Mouse (Mus musculus) myocyte (in vitro differentiated cells): Measurements from ENCODE around the gene Zfp109.

Experiments used
- CEBPB ChIP-seq: IDR thresholded peaks from 2 replicates; pipeline ENCODE4 v1.6.1; 2011; ENCODE audit warnings: mild to moderate bottlenecking, moderate library complexity; ENCODE audit not compliant: poor library complexity, insufficient read depth, severe bottlenecking
- E2F4 ChIP-seq: IDR thresholded peaks from one replicate; pipeline ENCODE4 v1.6.1; 2011; ENCODE audit warnings: mild to moderate bottlenecking, control low read depth, moderate library complexity; ENCODE audit not compliant: insufficient read depth
- MAX ChIP-seq: IDR thresholded peaks from one replicate; pipeline ENCODE4 v1.6.1; 2011; ENCODE audit warnings: low read depth, mild to moderate bottlenecking, control low read depth
- MYOD1 ChIP-seq, 3 experiments: IDR thresholded peaks; one replicate each; pipeline ENCODE4 v1.6.1; 2011; ENCODE audit warnings: control low read depth in 2 of 3, low read depth in 2 of 3, mild to moderate bottlenecking in 2 of 3, moderate library complexity in 1 of 3; ENCODE audit not compliant: insufficient read length in 2 of 3, control insufficient read depth in 1 of 3
- MYOG ChIP-seq, 3 experiments: IDR thresholded peaks; one replicate each; pipeline ENCODE4 v1.6.1; 2011; ENCODE audit warnings: control low read depth in 2 of 3, low read depth in 2 of 3, mild to moderate bottlenecking in 2 of 3; ENCODE audit not compliant: insufficient read length in 2 of 3, control insufficient read depth in 1 of 3, insufficient read depth in 1 of 3
- POLR2A ChIP-seq: IDR thresholded peaks from one replicate; pipeline ENCODE4 v1.6.1; 2011; ENCODE audit warnings: low read depth, mild to moderate bottlenecking, control low read depth, moderate library complexity; ENCODE audit not compliant: insufficient read length
- POLR2AphosphoS2 ChIP-seq: IDR thresholded peaks from one replicate; pipeline ENCODE4 v1.6.1; 2011; ENCODE audit warnings: low read depth, control low read depth; ENCODE audit not compliant: insufficient read length
- USF1 ChIP-seq: IDR thresholded peaks from one replicate; pipeline ENCODE4 v1.6.1; 2011; ENCODE audit warnings: low read depth, mild to moderate bottlenecking, control low read depth, moderate library complexity

DNA sequence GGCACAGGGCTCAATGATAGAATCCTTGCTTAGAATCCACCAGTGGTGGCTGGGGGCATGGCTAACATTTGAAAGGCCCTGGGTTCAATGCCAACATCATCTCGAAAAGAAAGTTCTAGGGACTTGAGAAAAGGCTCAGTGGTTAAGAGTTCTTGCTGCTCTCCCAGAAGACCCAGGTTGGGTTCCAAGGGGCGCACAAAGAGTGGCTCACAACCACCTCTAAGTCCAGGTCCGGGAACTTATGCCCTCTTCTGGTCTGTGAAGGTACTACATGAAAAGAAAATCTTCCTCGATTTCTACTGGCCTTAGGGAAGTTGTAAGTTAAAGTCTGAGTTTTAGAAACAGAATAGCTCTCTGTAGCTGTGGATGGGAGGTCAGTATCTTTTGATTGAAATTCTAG is 48.7 kb upstream of the Zfp109 start:
- no peak for TF ChIP-seq POLR2A
- TF ChIP-seq MAX = no peak
- no peak for TF ChIP-seq MYOD1 (IDR thresholded peaks at IDR 0.05; ENCODE audit: control insufficient read depth in 1 of 3, insufficient read length in 2 of 3, low read depth in 2 of 3)
- TF ChIP-seq E2F4 = no peak
- TF ChIP-seq USF1 = no peak
- no peak for TF ChIP-seq CEBPB
- no peak for TF ChIP-seq POLR2AphosphoS2
- TF ChIP-seq MYOG (IDR thresholded peaks at IDR 0.05; ENCODE audit: control insufficient read depth in 1 of 3, insufficient read depth in 1 of 3, insufficient read length in 2 of 3, low read depth in 2 of 3) = no peak
